Mouse (Mus musculus) kidney, postnatal 0 days (tissue): ENCODE data around the gene Cntn5. TPM values are rescaled to one million over a fixed set of nuclear protein-coding genes. Genes with fewer than 3 reads are reported as not detected.
"Not testable (repeated sequence)": the region's sequence is repeated elsewhere in the genome, so short reads cannot be mapped to it uniquely, and the experiment has no call there.

ENCODE experiments used
- ATAC-seq: fragments of 200-750 bp; cut with Nextera tagmentation; replicated peaks from 2 replicates; pipeline ENCODE4 v1.8.0; 2017; ENCODE audit warnings: low read depth, moderate number of reproducible peaks, moderate TSS enrichment, moderate library complexity; ENCODE audit not compliant: low FRiP score
- DNase-seq: peaks from one replicate; pipeline ENCODE4 v3.0.0-alpha.2; 2016; ENCODE audit warnings: low spot score
- H3K27ac ChIP-seq: fragments of 300-500 bp; sonication (generic); 2 replicates; pipeline ENCODE4 v1.5.1; 2014; ENCODE audit warnings: mild to moderate bottlenecking
- H3K27me3 ChIP-seq: fragments of 300-500 bp; sonication (generic); 2 replicates; pipeline ENCODE4 v1.6.1; 2014; ENCODE audit warnings: low read length, mixed read lengths; ENCODE audit not compliant: insufficient read depth
- H3K36me3 ChIP-seq: fragments of 300-500 bp; sonication (generic); 2 replicates; pipeline ENCODE4 v1.6.1; 2014; ENCODE audit warnings: low read length, mixed read lengths; ENCODE audit not compliant: insufficient read depth
- H3K4me1 ChIP-seq: fragments of 300-500 bp; sonication (generic); replicated peaks from 2 replicates; pipeline ENCODE4 v1.6.1; 2014; ENCODE audit warnings: antibody characterized with exemption, low read length, mixed read lengths; ENCODE audit not compliant: insufficient read depth
- H3K4me2 ChIP-seq: fragments of 300-500 bp; sonication (generic); 2 replicates; pipeline ENCODE4 v1.6.1; 2014; ENCODE audit warnings: mild to moderate bottlenecking, low read length, moderate library complexity, mixed read lengths
- H3K4me3 ChIP-seq: fragments of 300-500 bp; sonication (generic); replicated peaks from 2 replicates; pipeline ENCODE4 v1.5.1; 2014; ENCODE audit warnings: low read depth, low read length
- H3K9ac ChIP-seq: fragments of 300-500 bp; sonication (generic); 2 replicates; pipeline ENCODE4 v1.6.1; 2014; ENCODE audit warnings: low read depth, low read length
- H3K9me3 ChIP-seq: fragments of 300-500 bp; sonication (generic); replicated peaks from 2 replicates; pipeline ENCODE4 v1.6.1; 2016; ENCODE audit warnings: low read length, inconsistent platforms, mixed read lengths
- CTCF ChIP-seq: IDR thresholded peaks from 2 replicates; pipeline ENCODE4 v1.5.1; 2016; ENCODE audit warnings: antibody characterized with exemption, low read depth, mild to moderate bottlenecking, moderate library complexity
- WGBS: fragments of 180-500 bp; shearing (Covaris S2); extraction: QIAGEN DNeasy Blood & Tissue Kit; methylation state at CpG from one replicate; pipeline ENCODE4 v1.1.7; 2014; 5-methylcytosine and 5-hydroxymethylcytosine counted together
- polyA plus RNA-seq: library from polyadenylated mRNA; unstranded; fragments of >200 nt; fragmentation: Nextera tagmentation; extraction: Ambion mirVana; gene quantifications from 2 replicates; pipeline ENCODE4 v1.2.1, GENCODE M21; 2015

The Cntn5 gene
- polyA plus RNA-seq, 1 experiment from 2014 or later, result 0.43 TPM

GRCm38 (mm10) chr9:10645045-10645830 is 259.3 kb downstream of the Cntn5 start:
- H3K4me3 ChIP-seq, result no peak overlapping the region
- H3K36me3 ChIP-seq, result no peaks in the 10 kb centered on the region
- DNase-seq (no peak), ATAC-seq (no peak)
- H3K27ac ChIP-seq, result no peak overlapping the region
- no peak overlapping the region for H3K4me2 ChIP-seq
- H3K9ac ChIP-seq, result no peak overlapping the region
- H3K27me3 ChIP-seq, result no peaks in the 10 kb centered on the region
- TF ChIP-seq CTCF, result no peak
- WGBS, result 74% methylated on average over 7 of the region's 7 CpGs
- H3K9me3 ChIP-seq, result no peaks in the 10 kb centered on the region
- H3K4me1 ChIP-seq, result no peaks in the 10 kb centered on the region

GRCm38 (mm10) chr9:10618036-10618435 is 286.5 kb downstream of the Cntn5 start:
- H3K27ac ChIP-seq, result no peak overlapping the region
- no peaks in the 10 kb centered on the region for H3K9me3 ChIP-seq
- 81% methylated on average over 5 of the region's 5 CpGs for whole genome bisulfite sequencing
- H3K36me3 ChIP-seq, result no peaks in the 10 kb centered on the region
- H3K4me1 ChIP-seq, result no peaks in the 10 kb centered on the region
- H3K9ac ChIP-seq, result no peak overlapping the region
- ATAC-seq (no peak), DNase-seq (no peak)
- no peaks in the 10 kb centered on the region for H3K27me3 ChIP-seq
- no peak overlapping the region for H3K4me3 ChIP-seq
- no peak overlapping the region for H3K4me2 ChIP-seq
- no peak for TF ChIP-seq CTCF

- 76% methylated on average over 7 of the region's 7 CpGs for WGBS
These were observed 329.0 kb downstream of the Cntn5 start for GRCm38 (mm10) chr9:10575346-10576241.

GRCm38 (mm10) chr9:10569830-10570229 is 334.7 kb downstream of the Cntn5 start:
- no peak overlapping the region for H3K9ac ChIP-seq
- H3K4me2 ChIP-seq, result no peak overlapping the region
- DNase-seq (peak; percentile 60), ATAC-seq (no peak)
- H3K4me3 ChIP-seq, result no peak overlapping the region
- no peaks in the 10 kb centered on the region for H3K4me1 ChIP-seq
- no peak overlapping the region for H3K27ac ChIP-seq
- no peaks in the 10 kb centered on the region for H3K27me3 ChIP-seq
- H3K36me3 ChIP-seq, result no peaks in the 10 kb centered on the region
- H3K9me3 ChIP-seq, result no peaks in the 10 kb centered on the region
- no peak for TF ChIP-seq CTCF

More at GRCm38 (mm10) chr9:10575346-10576241, 329.0 kb downstream of the Cntn5 start:
- ATAC-seq (no peak), DNase-seq (no peak)
- Histone ChIP-seq H3K4me3 (no peak overlapping the region), H3K27ac (no peak overlapping the region), H3K4me1 (no peaks in the 10 kb centered on the region), H3K36me3 (no peaks in the 10 kb centered on the region), H3K4me2 (no peak overlapping the region), H3K9ac (no peak overlapping the region), H3K9me3 (no peaks in the 10 kb centered on the region), H3K27me3 (no peaks in the 10 kb centered on the region)
- TF ChIP-seq CTCF, result no peak

DNA sequence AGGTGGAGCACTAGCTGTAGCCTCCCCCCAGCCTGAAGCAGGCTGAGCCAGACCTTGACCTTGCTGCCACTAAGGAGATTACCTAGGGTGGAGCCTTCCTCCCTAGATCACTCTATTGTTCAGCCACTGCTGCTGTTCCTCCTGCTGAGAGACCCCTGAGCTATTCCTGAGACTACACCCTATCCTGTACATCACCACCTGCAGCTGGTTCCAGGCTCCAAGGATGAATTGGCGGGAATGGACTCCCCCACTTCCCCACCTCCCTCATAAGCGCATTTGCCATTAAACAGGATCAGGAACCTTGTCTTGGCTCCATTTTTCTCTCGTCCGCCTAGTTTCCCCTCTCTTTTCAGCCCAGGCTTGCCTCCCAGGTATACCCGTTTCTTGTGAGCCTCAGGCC is 363.7 kb downstream of the Cntn5 start:
- not testable (repeated sequence) for H3K27ac ChIP-seq, H3K27me3 ChIP-seq, H3K4me2 ChIP-seq, H3K4me3 ChIP-seq, H3K9me3 ChIP-seq, H3K36me3 ChIP-seq, DNase-seq, H3K4me1 ChIP-seq, H3K9ac ChIP-seq, ATAC-seq
- WGBS, result 71% methylated on average over 5 of the region's 5 CpGs

- H3K36me3 ChIP-seq, result no peaks in the 10 kb centered on the region
- H3K4me3 ChIP-seq, result no peak overlapping the region
- no peaks in the 10 kb centered on the region for H3K9me3 ChIP-seq
- 60% methylated on average over 5 of the region's 5 CpGs for WGBS
- H3K27ac ChIP-seq, result no peak overlapping the region
- TF ChIP-seq CTCF, result no peak
- H3K4me1 ChIP-seq, result no peaks in the 10 kb centered on the region
- no peak overlapping the region for H3K9ac ChIP-seq
- no peak overlapping the region for H3K4me2 ChIP-seq
- H3K27me3 ChIP-seq, result no peaks in the 10 kb centered on the region
- DNase-seq, result no peak
- ATAC-seq, result no peak
These were observed 372.3 kb downstream of the Cntn5 start for GRCm38 (mm10) chr9:10532248-10532647.
